Mouse (Mus musculus) ES-Bruce4 (cell line): ENCODE measurements around the gene Parp3.

ENCODE experiments used
- CTCF ChIP-seq: IDR thresholded peaks from one replicate; pipeline ENCODE4 v1.8.1; 2011; ENCODE audit warnings: low read depth, low read length
- EP300 ChIP-seq: IDR thresholded peaks from 2 replicates; pipeline ENCODE4 v1.6.1; 2011; ENCODE audit warnings: low read depth, low read length; ENCODE audit not compliant: insufficient read depth
- POLR2A ChIP-seq: IDR thresholded peaks from one replicate; pipeline ENCODE4 v1.8.1; 2011; ENCODE audit warnings: low read length; ENCODE audit not compliant: insufficient read depth

DNA sequence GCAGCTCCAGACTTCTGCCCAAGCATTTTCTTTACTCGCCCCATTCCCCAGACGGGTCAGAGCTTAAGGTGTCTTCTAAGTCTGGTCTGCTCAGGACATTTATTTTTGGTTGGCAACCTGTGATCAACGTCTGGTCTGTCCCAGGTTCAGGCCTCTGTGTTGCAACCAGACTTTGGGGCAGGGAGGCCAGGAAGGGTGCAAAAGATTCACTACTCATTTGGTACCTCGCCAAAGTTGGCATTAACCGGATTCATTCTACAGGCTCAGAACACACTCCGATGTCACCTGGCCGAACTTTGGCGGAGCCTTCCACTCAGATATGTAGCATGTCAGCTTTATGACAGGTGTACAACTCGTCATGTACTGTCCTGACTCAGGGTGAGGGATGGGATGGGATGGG is 28.8 kb downstream of the Parp3 start:
- TF ChIP-seq EP300 (no peak), POLR2A (no peak), CTCF (no peak)
